Mouse (Mus musculus) embryonic facial prominence, embryonic 14.5 days (tissue): ENCODE results near the gene Tubgcp6. TPM values are rescaled to one million over a fixed set of nuclear protein-coding genes. Genes with fewer than 3 reads are reported as not detected.
A peak's percentile ranks its signal among the peaks of the same experiment; 100 is the strongest.

ENCODE experiments used
- ATAC-seq: fragments of 200-750 bp; cut with Nextera tagmentation; 2 replicates; pipeline ENCODE4 v1.8.0; 2017; ENCODE audit warnings: low read depth, moderate number of reproducible peaks, moderate TSS enrichment
- DNase-seq: peaks from one replicate; pipeline ENCODE4 v3.0.0-alpha.2; 2015; ENCODE audit warnings: low spot score
- H3K27ac ChIP-seq: fragments of 300-500 bp; sonication (generic); replicated peaks from 2 replicates; pipeline ENCODE4 v1.5.1; 2014; ENCODE audit warnings: low read depth, mild to moderate bottlenecking, low read length, moderate library complexity
- H3K27me3 ChIP-seq: fragments of 300-500 bp; sonication (generic); replicated peaks from 2 replicates; pipeline ENCODE4 v1.6.1; 2014; ENCODE audit warnings: low read length; ENCODE audit not compliant: control insufficient read depth, insufficient read depth
- H3K36me3 ChIP-seq: fragments of 300-500 bp; sonication (generic); 2 replicates; pipeline ENCODE4 v1.6.1; 2014; ENCODE audit warnings: low read length, mixed read lengths; ENCODE audit not compliant: control insufficient read depth, insufficient read depth
- H3K4me1 ChIP-seq: fragments of 300-500 bp; sonication (generic); 2 replicates; pipeline ENCODE4 v1.6.1; 2014; ENCODE audit warnings: antibody characterized with exemption, low read length; ENCODE audit not compliant: control insufficient read depth, insufficient read depth
- H3K4me2 ChIP-seq: fragments of 300-500 bp; sonication (generic); 2 replicates; pipeline ENCODE4 v1.6.1; 2014; ENCODE audit warnings: low read depth, mild to moderate bottlenecking, low read length, moderate library complexity, mixed read lengths
- H3K4me3 ChIP-seq: fragments of 300-500 bp; sonication (generic); 2 replicates; pipeline ENCODE4 v1.5.1; 2014; ENCODE audit warnings: low read depth, mild to moderate bottlenecking, low read length
- H3K9ac ChIP-seq: fragments of 300-500 bp; sonication (generic); 2 replicates; pipeline ENCODE4 v1.6.1; 2014; ENCODE audit warnings: low read depth, mild to moderate bottlenecking, low read length, moderate library complexity, mixed read lengths
- H3K9me3 ChIP-seq: fragments of 300-500 bp; sonication (generic); 2 replicates; pipeline ENCODE4 v1.6.1; 2016; ENCODE audit warnings: low read length; ENCODE audit not compliant: control insufficient read depth
- WGBS: fragments of 180-500 bp; shearing (Covaris S2); extraction: QIAGEN DNeasy Blood & Tissue Kit; methylation state at CpG from one replicate; pipeline ENCODE4 v1.1.7; 2014; 5-methylcytosine and 5-hydroxymethylcytosine counted together
- polyA plus RNA-seq: library from polyadenylated mRNA; unstranded; fragments of >200 nt; fragmentation: Nextera tagmentation; extraction: Ambion mirVana; gene quantifications from 2 replicates; pipeline ENCODE4 v1.2.1, GENCODE M21; 2014

Tubgcp6 gene
- polyA plus RNA-seq, 1 experiment from 2014 or later = 13.9 TPM

GRCm38 (mm10) chr15:89140048-89140658 is 17.2 kb upstream of the Tubgcp6 start:
- Histone ChIP-seq H3K27ac (peak overlapping the region; percentile 33), H3K9me3 (no peaks in the 10 kb centered on the region), H3K27me3 (peaks cover 45% of the 10 kb centered on the region), H3K9ac (peak overlapping the region; percentile 62), H3K4me1 (peaks cover 7% of the 10 kb centered on the region; the same call in 1 of the 2 replicates), H3K4me2 (peak overlapping the region; percentile 93), H3K4me3 (peak overlapping the region; percentile 49), H3K36me3 (no peaks in the 10 kb centered on the region)
- ATAC-seq (peak; percentile 48), DNase-seq (peak; percentile 68)
- 2% methylated on average over 26 of the region's 53 CpGs for WGBS

GRCm38 (mm10) chr15:89138531-89138930 is 15.6 kb upstream of the Tubgcp6 start:
- Histone ChIP-seq H3K9ac (no peak overlapping the region), H3K36me3 (no peaks in the 10 kb centered on the region), H3K4me2 (no peak overlapping the region), H3K9me3 (no peaks in the 10 kb centered on the region), H3K27me3 (peaks cover 45% of the 10 kb centered on the region), H3K4me3 (no peak overlapping the region), H3K4me1 (peaks cover 7% of the 10 kb centered on the region; the same call in 1 of the 2 replicates), H3K27ac (no peak overlapping the region)
- no peak for DNase-seq
- no peak for ATAC-seq
- 94% methylated on average over 6 of the region's 6 CpGs for WGBS

GRCm38 (mm10) chr15:89138046-89138405 is 15.1 kb upstream of the Tubgcp6 start:
- no peak for ATAC-seq
- Histone ChIP-seq H3K4me1 (peaks cover 7% of the 10 kb centered on the region; the same call in 1 of the 2 replicates), H3K4me3 (no peak overlapping the region), H3K9me3 (no peaks in the 10 kb centered on the region), H3K4me2 (no peak overlapping the region), H3K9ac (no peak overlapping the region), H3K27ac (no peak overlapping the region), H3K36me3 (no peaks in the 10 kb centered on the region), H3K27me3 (peaks cover 45% of the 10 kb centered on the region)
- DNase-seq = no peak
- WGBS = 89% methylated on average over 7 of the region's 7 CpGs

- Histone ChIP-seq H3K9me3 (no peaks in the 10 kb centered on the region), H3K36me3 (no peaks in the 10 kb centered on the region), H3K4me3 (no peak overlapping the region), H3K27ac (no peak overlapping the region), H3K4me2 (no peak overlapping the region), H3K4me1 (peaks cover 7% of the 10 kb centered on the region; the same call in 1 of the 2 replicates), H3K9ac (no peak overlapping the region), H3K27me3 (peaks cover 41% of the 10 kb centered on the region)
- ATAC-seq (no peak), DNase-seq (no peak)
- 57% methylated on average over 11 of the region's 11 CpGs for WGBS
Observed at GRCm38 (mm10) chr15:89137378-89138045, 14.6 kb upstream of the Tubgcp6 start.

GRCm38 (mm10) chr15:89136461-89137155 is 13.7 kb upstream of the Tubgcp6 start:
- WGBS = 92% methylated on average over 5 of the region's 5 CpGs
- no peak overlapping the region for H3K4me3 ChIP-seq
- H3K27ac ChIP-seq = no peak overlapping the region
- H3K27me3 ChIP-seq = peaks cover 32% of the 10 kb centered on the region
- peaks cover 7% of the 10 kb centered on the region; the same call in 1 of the 2 replicates for H3K4me1 ChIP-seq
- DNase-seq (no peak), ATAC-seq (no peak)
- H3K36me3 ChIP-seq = no peaks in the 10 kb centered on the region
- no peak overlapping the region for H3K9ac ChIP-seq
- no peaks in the 10 kb centered on the region for H3K9me3 ChIP-seq
- H3K4me2 ChIP-seq = no peak overlapping the region

- no peak overlapping the region for H3K4me2 ChIP-seq
- no peak overlapping the region for H3K27ac ChIP-seq
- WGBS = 89% methylated on average over 3 of the region's 3 CpGs
- H3K36me3 ChIP-seq = no peaks in the 10 kb centered on the region
- ATAC-seq (no peak), DNase-seq (no peak)
- H3K4me1 ChIP-seq = peaks cover 13% of the 10 kb centered on the region; the same call in 1 of the 2 replicates
- H3K9ac ChIP-seq = no peak overlapping the region
- H3K9me3 ChIP-seq = no peaks in the 10 kb centered on the region
- H3K27me3 ChIP-seq = no peaks in the 10 kb centered on the region
- H3K4me3 ChIP-seq = no peak overlapping the region
Observed at GRCm38 (mm10) chr15:89131316-89131715, 8.4 kb upstream of the Tubgcp6 start.

GRCm38 (mm10) chr15:89130245-89130644 is 7.3 kb upstream of the Tubgcp6 start:
- Histone ChIP-seq H3K9ac (no peak overlapping the region), H3K27me3 (no peaks in the 10 kb centered on the region), H3K27ac (no peak overlapping the region), H3K36me3 (peaks cover 6% of the 10 kb centered on the region), H3K4me2 (no peak overlapping the region), H3K9me3 (no peaks in the 10 kb centered on the region), H3K4me3 (no peak overlapping the region), H3K4me1 (peaks cover 13% of the 10 kb centered on the region; the same call in 1 of the 2 replicates)
- ATAC-seq = no peak
- no peak for DNase-seq

- WGBS = 4% methylated on average over 32 of the region's 36 CpGs
Observed at GRCm38 (mm10) chr15:89128382-89129350, 5.8 kb upstream of the Tubgcp6 start, which contains the start of gene Hdac10. Gene Hdac10 (minus strand): TSS chr15:89128700.

More at GRCm38 (mm10) chr15:89128382-89129350, 5.8 kb upstream of the Tubgcp6 start, which contains the start of gene Hdac10:
- Histone ChIP-seq H3K9me3 (no peaks in the 10 kb centered on the region), H3K27me3 (no peaks in the 10 kb centered on the region), H3K36me3 (peaks cover 17% of the 10 kb centered on the region), H3K27ac (peak within 1 kb of the TSS; percentile 73), H3K9ac (peak within 1 kb of the TSS; percentile 73), H3K4me1 (peaks cover 16% of the 10 kb centered on the region), H3K4me2 (peak within 1 kb of the TSS; percentile 88), H3K4me3 (peak within 1 kb of the TSS; percentile 59)
- DNase-seq = peak; percentile 93
- ATAC-seq = peak; percentile 90
